Mouse (Mus musculus) C2C12 (cell line): ENCODE results near the gene Cyb561d2.

Source experiments
- CEBPB ChIP-seq: IDR thresholded peaks from one replicate; pipeline ENCODE4 v1.6.1; 2011; ENCODE audit warnings: low read depth, mild to moderate bottlenecking, control low read depth, moderate library complexity
- CTCF ChIP-seq: IDR thresholded peaks from one replicate; pipeline ENCODE4 v1.5.1; 2011; ENCODE audit not compliant: control insufficient read depth, insufficient read depth, insufficient read length
- FOSL1 ChIP-seq: IDR thresholded peaks from one replicate; pipeline ENCODE4 v1.8.0; 2011; ENCODE audit warnings: mild to moderate bottlenecking, low read length; ENCODE audit not compliant: poor library complexity, insufficient read depth, severe bottlenecking
- MAX ChIP-seq: IDR thresholded peaks from one replicate; pipeline ENCODE4 v1.6.1; 2011; ENCODE audit warnings: mild to moderate bottlenecking, control low read depth
- MYOD1 ChIP-seq: IDR thresholded peaks from one replicate; pipeline ENCODE4 v1.6.1; 2011; ENCODE audit warnings: low read depth; ENCODE audit not compliant: control insufficient read depth, insufficient read length
- MYOG ChIP-seq: IDR thresholded peaks from one replicate; pipeline ENCODE4 v1.6.1; 2011; ENCODE audit not compliant: control insufficient read depth, insufficient read length; ENCODE audit errors: extremely low read depth
- USF1 ChIP-seq: IDR thresholded peaks from one replicate; pipeline ENCODE4 v1.6.1; 2011; ENCODE audit warnings: low read depth, mild to moderate bottlenecking, control low read depth, moderate library complexity

GRCm38 (mm10) chr9:107539940-107540339 is 2.1 kb downstream of the Cyb561d2 start:
- TF ChIP-seq CTCF (no peak), MAX (no peak), USF1 (no peak), MYOD1 (no peak), MYOG (no peak), CEBPB (no peak), FOSL1 (no peak)
